In the genomic region with DNA sequence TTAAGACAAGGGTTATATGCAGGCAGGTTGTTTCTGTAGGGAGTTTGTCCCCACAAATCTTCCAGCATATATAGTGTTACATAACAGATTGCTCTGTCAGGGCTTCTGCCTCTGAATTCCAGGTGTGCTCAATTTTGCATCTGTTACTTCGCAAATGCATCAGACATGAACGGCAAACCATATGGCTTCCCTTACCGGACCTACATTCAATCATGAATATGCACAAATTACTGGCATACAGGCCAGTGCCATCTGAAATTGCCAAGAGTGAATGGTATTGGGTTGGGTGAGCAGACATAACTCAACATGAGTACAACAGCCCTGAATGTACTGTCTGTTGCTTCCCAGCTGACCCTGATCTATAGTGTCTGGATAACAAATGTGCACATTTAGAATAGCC, we compare ENCODE assay signal across 25 mouse cellular contexts.
DNase-seq lines count a peak whose midpoint lies in the region; ATAC-seq lines count a peak whose summit lies in the region.
"Had no signal": no experiment of that assay in that cellular context is flagged by ENCODE, and none has a peak within 500 bp of the region (broad histone marks: within the 10 kb centered on the region; RNA-seq: fewer than 3 reads in every experiment).

No protein-coding gene starts in this region.

- no peak overlapping the region for H3K4me3 ChIP-seq in embryonic facial prominence, embryonic 13.5 days
- no peak overlapping the region for H3K4me3 ChIP-seq in embryonic facial prominence, embryonic 10.5 days
- H3K4me3 ChIP-seq in heart, embryonic 12.5 days: no peak overlapping the region
- no peak overlapping the region for H3K4me3 ChIP-seq in neural tube, embryonic 14.5 days (ENCODE audit: low read depth, low read length)
- H3K4me3 ChIP-seq in neural tube, embryonic 15.5 days (replicated peaks): no peak overlapping the region
- H3K4me3 ChIP-seq: limb, embryonic 13.5 days; megakaryocyte, embryonic 14.5 days had no signal

- H3K27ac ChIP-seq in embryonic facial prominence, embryonic 13.5 days: no peak overlapping the region
- no peak overlapping the region for H3K27ac ChIP-seq in embryonic facial prominence, embryonic 10.5 days (replicated peaks)
- H3K27ac ChIP-seq in heart, embryonic 12.5 days (ENCODE audit: poor library complexity, severe bottlenecking): no peak overlapping the region
- H3K27ac ChIP-seq in neural tube, embryonic 14.5 days (ENCODE audit: low read depth, low read length): no peak overlapping the region
- no peak overlapping the region for H3K27ac ChIP-seq in neural tube, embryonic 15.5 days (replicated peaks)
- H3K27ac ChIP-seq: kidney, postnatal 0 days; limb, embryonic 13.5 days; stomach, postnatal 0 days had no signal

- WGBS in embryonic facial prominence, embryonic 13.5 days: 57% methylated on average over 3 of the region's 3 CpGs
- 82% methylated on average over 3 of the region's 3 CpGs for WGBS in embryonic facial prominence, embryonic 10.5 days
- 92% methylated on average over 3 of the region's 3 CpGs for WGBS in heart, embryonic 12.5 days
- WGBS in neural tube, embryonic 14.5 days: 84% methylated on average over 3 of the region's 3 CpGs
- WGBS in neural tube, embryonic 15.5 days: 72% methylated on average over 3 of the region's 3 CpGs

- H3K4me2 ChIP-seq in embryonic facial prominence, embryonic 13.5 days: no peak overlapping the region
- H3K4me2 ChIP-seq in heart, embryonic 12.5 days: no peak overlapping the region
- no peak overlapping the region for H3K4me2 ChIP-seq in neural tube, embryonic 14.5 days (ENCODE audit: low read depth, low read length)
- no peak overlapping the region for H3K4me2 ChIP-seq in neural tube, embryonic 15.5 days
- H3K4me2 ChIP-seq: limb, embryonic 13.5 days; liver, embryonic 11.5 days had no signal

- H3K9ac ChIP-seq in embryonic facial prominence, embryonic 13.5 days: no peak overlapping the region
- H3K9ac ChIP-seq in heart, embryonic 12.5 days: no peak overlapping the region
- H3K9ac ChIP-seq in neural tube, embryonic 14.5 days (replicated peaks; ENCODE audit: low read depth, low read length): no peak overlapping the region
- H3K9ac ChIP-seq in neural tube, embryonic 15.5 days (replicated peaks): no peak overlapping the region
- H3K9ac ChIP-seq: limb, embryonic 13.5 days had no signal

- no peak for DNase-seq in embryonic facial prominence, embryonic 10.5 days (ENCODE audit: low spot score)
- DNase-seq in heart, adult 11 months: peak; percentile 36
- no peak for DNase-seq in embryo, embryonic 9.5 days (ENCODE audit: extremely low spot score)
- DNase-seq: adrenal gland, adult 8-10 months; cerebellum, adult 11-12 months; cerebellum, adult 9-11 months; heart, postnatal 14 days; kidney, adult 8-10 months; kidney, postnatal 4 days; lung, postnatal 36 days; midbrain, embryonic 14.5 days; right cerebral cortex, adult 18-20 months; thymus, adult 18-20 months; thymus, postnatal 25 days had no signal

- no peaks in the 10 kb centered on the region for H3K27me3 ChIP-seq in embryonic facial prominence, embryonic 13.5 days
- no peaks in the 10 kb centered on the region for H3K27me3 ChIP-seq in embryonic facial prominence, embryonic 10.5 days (replicated peaks; ENCODE audit: low read depth, poor library complexity, severe bottlenecking)
- H3K27me3 ChIP-seq in heart, embryonic 12.5 days (replicated peaks): no peaks in the 10 kb centered on the region
- no peaks in the 10 kb centered on the region for H3K27me3 ChIP-seq in neural tube, embryonic 14.5 days (ENCODE audit: control insufficient read depth, insufficient read depth, low read length)
- no peaks in the 10 kb centered on the region for H3K27me3 ChIP-seq in neural tube, embryonic 15.5 days (replicated peaks)
- H3K27me3 ChIP-seq: limb, embryonic 13.5 days; megakaryocyte, embryonic 14.5 days had no signal

- 0 out of 2 replicates have a peak, but pooled peaks have one; percentile 26 for ATAC-seq in embryonic facial prominence, embryonic 13.5 days (ENCODE audit: insufficient number of reproducible peaks, insufficient read depth, low FRiP score, low TSS enrichment, low read depth)
- ATAC-seq in heart, embryonic 12.5 days (ENCODE audit: insufficient number of reproducible peaks, low FRiP score): no peak
- peak; percentile 41; the same call in 1 of the 2 replicates for ATAC-seq in neural tube, embryonic 14.5 days (ENCODE audit: low read depth)
- no peak for ATAC-seq in neural tube, embryonic 15.5 days (ENCODE audit: low FRiP score)
- ATAC-seq: intestine, embryonic 16.5 days had no signal

- no peaks in the 10 kb centered on the region for H3K36me3 ChIP-seq in embryonic facial prominence, embryonic 13.5 days
- H3K36me3 ChIP-seq in embryonic facial prominence, embryonic 10.5 days (replicated peaks): no peaks in the 10 kb centered on the region
- H3K36me3 ChIP-seq in heart, embryonic 12.5 days: no peaks in the 10 kb centered on the region
- H3K36me3 ChIP-seq in neural tube, embryonic 14.5 days (ENCODE audit: control insufficient read depth, insufficient read depth, low read length): no peaks in the 10 kb centered on the region
- H3K36me3 ChIP-seq in neural tube, embryonic 15.5 days: no peaks in the 10 kb centered on the region
- H3K36me3 ChIP-seq: G1E; limb, embryonic 13.5 days had no signal

- H3K9me3 ChIP-seq in embryonic facial prominence, embryonic 13.5 days: no peaks in the 10 kb centered on the region
- no peaks in the 10 kb centered on the region for H3K9me3 ChIP-seq in embryonic facial prominence, embryonic 10.5 days
- H3K9me3 ChIP-seq in heart, embryonic 12.5 days (replicated peaks): no peaks in the 10 kb centered on the region
- no peaks in the 10 kb centered on the region for H3K9me3 ChIP-seq in neural tube, embryonic 14.5 days (ENCODE audit: control insufficient read depth, low read length)
- H3K9me3 ChIP-seq in neural tube, embryonic 15.5 days (replicated peaks): no peaks in the 10 kb centered on the region
- H3K9me3 ChIP-seq: limb, embryonic 13.5 days; megakaryocyte, embryonic 14.5 days had no signal

- no peaks in the 10 kb centered on the region for H3K4me1 ChIP-seq in embryonic facial prominence, embryonic 13.5 days
- H3K4me1 ChIP-seq in embryonic facial prominence, embryonic 10.5 days: no peaks in the 10 kb centered on the region
- no peaks in the 10 kb centered on the region for H3K4me1 ChIP-seq in heart, embryonic 12.5 days (replicated peaks)
- no peaks in the 10 kb centered on the region for H3K4me1 ChIP-seq in neural tube, embryonic 14.5 days (ENCODE audit: control insufficient read depth, insufficient read depth, low read length)
- no peaks in the 10 kb centered on the region for H3K4me1 ChIP-seq in neural tube, embryonic 15.5 days
- H3K4me1 ChIP-seq: limb, embryonic 13.5 days had no signal

Comparison
In these comparisons a context has a peak if more than half of its experiments do, and no peak if none do; other contexts are left out.
1. ATAC-seq: peak in embryonic facial prominence, embryonic 13.5 days (single experiment) and neural tube, embryonic 14.5 days (single experiment); none in heart, embryonic 12.5 days (single experiment) and neural tube, embryonic 15.5 days (single experiment).